Mouse (Mus musculus): ENCODE results near the gene Gdf15.

Gene Gdf15

DNA sequence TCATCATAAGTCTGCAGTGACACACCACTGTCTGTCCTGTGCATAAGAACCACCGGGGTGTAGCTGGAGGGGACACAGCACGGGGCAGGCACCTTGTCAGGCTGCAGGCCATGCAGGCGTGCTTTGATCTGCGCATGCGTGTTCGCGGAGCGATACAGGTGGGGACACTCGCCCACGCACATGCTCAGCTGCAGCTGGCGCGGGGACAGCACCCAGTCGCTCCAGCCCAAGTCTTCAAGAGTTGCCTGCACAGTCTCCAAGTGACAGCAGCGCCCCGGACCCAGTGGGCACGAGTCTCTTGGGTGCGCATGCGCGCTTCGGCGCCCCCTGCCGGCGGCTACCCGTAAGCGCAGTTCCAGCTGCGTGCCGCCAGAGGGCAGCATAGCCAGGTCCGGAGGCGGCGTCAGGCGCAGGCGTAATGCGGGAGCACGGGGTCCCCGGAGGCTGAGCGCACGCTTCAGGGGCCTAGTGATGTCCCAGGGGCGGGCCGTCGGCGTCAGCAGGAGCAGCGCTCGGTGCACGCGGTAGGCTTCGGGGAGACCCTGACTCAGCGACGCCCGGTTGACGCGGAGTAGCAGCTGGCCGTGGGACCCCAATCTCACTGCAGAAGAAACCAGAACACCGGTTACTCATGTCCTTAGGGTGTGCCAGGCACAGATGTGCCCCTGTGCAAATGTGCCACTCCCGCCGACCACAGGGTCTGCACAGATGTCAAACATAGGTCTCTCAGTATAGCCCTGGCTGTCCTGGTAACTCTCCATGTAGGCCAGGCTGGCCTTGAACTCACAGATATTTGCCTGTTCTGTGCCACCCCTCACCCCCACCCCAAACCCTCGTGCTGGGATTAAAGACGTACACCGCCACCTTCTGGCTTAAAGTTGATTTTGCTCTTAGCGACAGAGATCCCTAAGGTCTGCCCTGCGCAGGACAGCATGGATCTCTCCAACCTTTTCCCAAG lies 2.4 kb downstream of the Gdf15 start:
- peak; percentile 94 for DNase-seq (ENCODE audit: low read depth, low spot score)

DNA sequence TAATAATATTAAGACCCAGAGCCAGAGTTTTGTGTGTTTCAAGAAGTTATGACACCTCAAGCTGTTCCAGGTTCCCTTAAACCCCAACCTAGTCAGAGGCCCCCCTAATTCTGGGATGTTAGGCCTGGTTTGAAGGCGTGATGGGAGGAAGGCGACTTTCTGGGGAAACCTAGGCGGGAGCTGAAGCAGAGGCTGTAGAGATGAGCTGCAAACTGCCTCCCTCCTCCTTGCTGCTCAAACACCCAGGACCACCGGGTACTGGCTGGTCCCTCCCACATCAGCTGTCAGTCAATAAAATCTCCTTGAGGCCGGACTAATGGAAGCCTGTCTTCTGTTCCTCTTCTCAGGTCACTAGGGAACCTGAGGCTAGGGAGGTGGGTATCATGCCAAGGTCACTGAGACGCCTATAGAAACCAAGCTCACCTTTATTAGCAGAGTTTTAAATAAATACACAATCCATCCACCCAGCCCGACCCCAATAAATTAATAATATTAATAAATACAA lies 3.2 kb downstream of the Gdf15 start:
- DNase-seq (ENCODE audit: low read depth, low spot score) = no peak

GRCm38 (mm10) chr8:70627041-70627440 lies 5.2 kb downstream of the Gdf15 start:
- no peak for DNase-seq (ENCODE audit: low read depth, low spot score)

- DNase-seq (ENCODE audit: low read depth, low spot score) = peak; percentile 72
Observed at GRCm38 (mm10) chr8:70625104-70625503, 7.2 kb downstream of the Gdf15 start.

DNA sequence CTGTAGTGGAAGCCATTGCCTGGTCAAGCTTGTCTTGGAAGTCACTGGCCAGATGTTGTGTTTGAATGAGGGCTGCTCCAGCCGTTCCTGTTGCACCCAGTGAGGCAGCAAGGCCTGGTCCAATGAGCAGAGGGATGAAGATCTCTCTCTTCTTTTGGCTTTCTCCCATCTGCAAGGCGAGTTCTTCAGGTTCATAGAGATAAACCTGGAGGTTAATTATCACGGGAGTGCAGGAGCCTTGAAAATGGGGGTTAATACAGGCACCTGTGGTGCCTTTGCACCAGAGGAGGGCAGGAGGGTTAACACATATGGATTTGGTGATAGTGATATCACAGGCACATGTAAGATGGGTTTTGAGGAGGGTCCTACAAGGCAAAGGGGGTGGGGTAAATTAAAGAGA lies 10.0 kb downstream of the Gdf15 start:
- DNase-seq (ENCODE audit: low read depth, low spot score) = no peak

DNA sequence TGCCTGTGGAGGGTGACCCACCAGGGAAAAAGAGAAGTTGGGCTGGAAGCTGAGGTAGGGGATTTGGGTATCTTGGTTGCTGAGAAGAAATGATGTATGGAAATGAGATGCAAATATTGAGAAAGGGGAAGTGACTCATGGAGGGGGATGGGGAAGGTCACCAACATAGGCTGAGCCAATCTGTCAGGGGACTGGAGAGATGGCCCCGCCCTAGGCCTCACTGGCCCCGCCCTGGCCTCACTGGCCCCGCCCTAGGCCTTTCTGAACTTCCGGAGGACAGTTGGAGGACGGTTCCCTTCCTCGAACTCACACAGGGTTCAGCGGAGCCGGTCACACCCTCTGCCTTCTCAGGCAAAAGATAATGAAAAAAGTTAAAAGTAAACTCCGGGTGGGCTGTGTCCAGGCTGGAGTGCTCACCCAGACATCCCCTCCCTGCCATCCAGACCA lies 13.3 kb downstream of the Gdf15 start:
- peak; percentile 55 for DNase-seq (ENCODE audit: low read depth, low spot score)

DNA sequence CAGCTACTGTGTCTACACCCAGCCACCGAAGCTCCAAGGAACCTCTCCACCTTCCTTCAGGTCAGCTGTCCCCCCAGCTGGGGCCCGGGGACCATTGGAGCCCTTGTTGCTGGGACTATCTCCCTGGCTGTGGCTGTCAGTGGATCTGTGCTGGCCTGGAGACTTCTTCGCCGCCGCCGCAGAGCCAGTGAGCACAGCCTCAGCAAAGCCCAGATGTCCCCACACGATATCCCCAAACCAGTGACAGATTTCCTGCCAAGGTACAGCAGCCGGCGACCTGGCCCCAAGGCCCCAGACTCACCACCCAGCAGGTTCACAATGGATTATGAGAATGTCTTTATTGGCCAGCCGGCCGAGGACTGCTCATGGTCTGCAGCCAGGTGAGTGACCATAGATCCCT lies 14.3 kb downstream of the Gdf15 start:
- no peak for DNase-seq (ENCODE audit: low read depth, low spot score)

DNA sequence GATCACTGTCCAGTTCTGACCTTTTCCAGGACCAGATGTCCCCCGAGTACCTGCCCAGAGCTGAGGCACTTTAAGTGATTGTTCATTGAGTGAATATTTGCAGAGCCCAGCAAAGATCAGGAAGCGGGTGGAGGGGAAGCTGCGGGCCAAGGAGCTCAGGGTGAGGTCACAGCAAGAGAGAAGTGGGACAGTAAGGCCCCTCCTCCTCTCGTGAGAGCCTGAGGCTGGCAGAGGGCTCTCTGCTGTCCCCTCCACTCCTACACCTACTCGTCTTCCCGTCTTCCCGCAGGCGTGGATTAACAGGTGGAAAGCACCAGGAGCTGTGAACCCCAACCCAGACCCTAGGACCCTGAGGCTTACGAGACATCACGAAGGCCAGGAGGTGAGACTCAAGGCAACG lies 15.6 kb downstream of the Gdf15 start:
- DNase-seq (ENCODE audit: low read depth, low spot score) = no peak

DNA sequence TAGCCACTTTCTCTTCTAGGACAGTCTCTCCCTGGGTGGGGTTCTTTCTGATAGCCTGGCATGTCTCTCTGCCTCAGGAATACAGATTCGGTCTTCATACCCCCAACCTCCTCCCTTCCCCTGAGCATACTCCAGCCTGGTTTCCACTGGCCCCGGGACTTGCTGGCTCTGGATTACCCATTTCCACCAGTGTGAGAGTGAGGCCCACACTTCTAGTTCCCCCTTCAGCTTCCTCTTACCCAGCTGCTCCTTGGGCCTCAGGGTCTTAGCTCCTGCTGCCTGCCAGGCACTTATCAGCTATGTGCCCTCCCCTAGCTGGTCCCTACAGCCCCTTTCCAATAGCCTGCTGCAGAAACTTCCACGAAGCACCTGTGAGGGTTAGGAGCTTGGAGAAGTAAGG lies 16.4 kb downstream of the Gdf15 start, which contains the start of gene Lrrc25:
Gene Lrrc25, plus strand, starts transcription at position 262 of the 400 bp plus-strand sequence.
- no peak for DNase-seq (ENCODE audit: low read depth, low spot score)

DNA sequence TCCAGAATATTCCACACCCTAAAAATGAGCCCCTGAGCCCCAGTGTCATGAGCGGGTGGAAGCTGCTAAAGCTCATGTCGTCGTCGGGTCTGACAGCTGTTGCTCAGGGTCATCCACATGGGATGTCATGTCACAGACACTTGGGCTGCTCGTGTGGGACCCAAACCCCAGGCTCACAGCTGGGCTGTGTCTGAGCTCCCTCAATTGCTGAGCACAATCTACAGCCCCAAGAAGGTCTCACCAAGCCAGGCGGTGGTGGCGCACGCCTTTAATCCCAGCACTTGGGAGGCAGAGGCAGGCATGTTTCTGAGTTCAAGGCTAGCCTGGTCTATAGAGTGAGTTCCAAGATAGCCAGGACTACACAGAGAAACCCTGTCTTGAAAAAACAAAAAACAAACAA lies 17.0 kb downstream of the Gdf15 start:
- DNase-seq (ENCODE audit: low read depth, low spot score) = no peak

- no peak for DNase-seq (ENCODE audit: low read depth, low spot score)
Observed at GRCm38 (mm10) chr8:70614469-70614868, 17.8 kb downstream of the Gdf15 start.

DNA sequence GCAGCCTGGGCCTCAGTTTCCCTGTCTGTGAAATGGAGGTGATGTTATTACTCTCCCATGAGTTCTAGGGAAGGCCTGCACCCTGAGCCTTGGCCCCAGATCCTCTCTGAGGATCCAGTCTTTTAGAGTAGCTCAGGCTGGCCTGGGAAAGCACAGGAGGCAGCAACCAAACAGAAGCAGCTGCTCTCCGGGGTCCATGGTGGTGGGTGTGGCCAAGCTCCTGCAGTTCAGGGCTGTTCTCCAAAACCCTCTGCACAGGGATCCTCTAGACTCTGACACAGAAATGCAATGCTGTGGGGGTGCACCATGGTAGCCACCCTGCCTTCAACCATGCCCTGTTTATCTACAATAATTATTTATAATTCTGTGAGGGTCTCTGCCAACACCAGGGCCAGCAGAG lies 18.5 kb downstream of the Gdf15 start:
- DNase-seq (ENCODE audit: low read depth, low spot score) = no peak

GRCm38 (mm10) chr8:70611849-70612248 lies 20.4 kb downstream of the Gdf15 start:
- DNase-seq (ENCODE audit: low read depth, low spot score) = peak; percentile 90

DNA sequence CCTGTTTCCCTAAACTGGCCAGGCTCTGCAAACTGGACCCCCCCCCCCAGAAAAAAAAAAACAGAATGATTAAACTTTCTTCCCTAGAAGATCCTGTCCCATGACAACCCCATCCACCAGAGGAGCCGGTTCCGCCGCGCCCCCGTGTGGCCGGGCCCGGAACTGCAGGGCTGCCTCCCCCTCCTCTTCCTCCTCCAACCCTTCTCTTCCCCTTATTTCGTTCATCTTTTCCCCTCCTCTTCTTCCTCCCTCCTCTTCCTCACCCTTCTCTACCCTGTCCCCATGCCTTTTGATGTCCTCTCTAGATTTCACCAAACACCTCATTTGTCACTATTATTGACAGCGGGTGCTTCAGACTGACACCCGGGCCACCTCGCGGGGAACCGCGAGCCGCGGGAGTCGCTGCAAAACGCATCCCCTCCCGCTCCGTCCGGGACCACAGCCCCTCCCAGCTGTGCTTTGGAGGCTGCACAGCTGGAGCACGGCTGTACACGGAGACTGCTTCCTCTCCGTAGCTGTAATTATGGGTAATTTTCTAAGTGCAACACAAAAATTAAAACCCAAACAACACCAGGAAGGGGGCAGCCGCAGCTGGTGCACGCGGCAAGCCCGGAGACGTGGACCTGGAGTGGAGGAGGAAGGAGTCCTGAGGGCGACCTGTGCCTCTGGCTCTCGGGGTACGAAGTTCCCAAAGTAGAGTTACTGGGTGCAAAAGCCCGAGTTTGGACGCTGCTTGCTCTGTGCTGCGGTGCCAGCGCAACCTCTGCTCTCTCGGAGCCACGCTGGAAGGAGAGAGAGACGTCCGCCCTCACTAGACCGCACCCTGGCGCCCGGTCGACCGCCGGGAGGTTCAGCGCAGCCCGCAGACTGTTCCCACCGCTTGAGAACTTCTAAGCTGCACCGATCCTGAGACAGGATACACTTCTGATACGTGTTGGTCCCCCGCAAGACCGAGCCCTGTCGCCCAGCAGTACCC lies 21.2 kb downstream of the Gdf15 start:
- peak; percentile 88 for DNase-seq (ENCODE audit: low read depth, low spot score)

GRCm38 (mm10) chr8:70609849-70610795 lies 22.1 kb downstream of the Gdf15 start:
- peak; percentile 97 for DNase-seq (ENCODE audit: low read depth, low spot score)

DNA sequence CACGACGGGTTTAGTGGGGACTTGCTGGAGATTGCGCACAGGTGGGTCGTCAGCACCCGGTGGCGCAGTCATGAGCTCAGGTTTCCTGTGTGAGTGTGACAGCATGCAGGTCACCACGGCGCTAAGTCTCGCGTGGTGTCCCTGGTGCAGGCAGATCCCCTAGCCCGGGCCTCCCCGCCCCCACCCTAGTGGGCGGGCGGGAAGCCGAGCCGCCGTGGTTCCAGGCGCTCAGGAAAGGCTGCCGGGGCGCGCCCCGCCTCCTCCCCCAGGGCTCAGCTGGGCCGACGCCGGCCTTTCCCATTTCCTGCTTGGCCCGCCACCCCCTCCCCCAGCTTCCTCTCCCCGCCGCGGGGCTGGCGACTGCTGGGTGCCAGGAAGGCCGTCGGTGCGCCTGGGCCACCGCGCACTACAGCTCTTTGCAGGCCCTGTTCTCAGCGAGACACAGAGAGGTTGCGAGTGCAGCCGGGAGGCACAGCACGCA lies 22.8 kb downstream of the Gdf15 start:
- peak; percentile 97 for DNase-seq (ENCODE audit: low read depth, low spot score)

- no peak for DNase-seq (ENCODE audit: low read depth, low spot score)
Observed at GRCm38 (mm10) chr8:70608749-70609367, 23.4 kb downstream of the Gdf15 start, which contains the start of gene Ssbp4. TSS of gene Ssbp4 (minus strand) at chr8:70608872.

DNA sequence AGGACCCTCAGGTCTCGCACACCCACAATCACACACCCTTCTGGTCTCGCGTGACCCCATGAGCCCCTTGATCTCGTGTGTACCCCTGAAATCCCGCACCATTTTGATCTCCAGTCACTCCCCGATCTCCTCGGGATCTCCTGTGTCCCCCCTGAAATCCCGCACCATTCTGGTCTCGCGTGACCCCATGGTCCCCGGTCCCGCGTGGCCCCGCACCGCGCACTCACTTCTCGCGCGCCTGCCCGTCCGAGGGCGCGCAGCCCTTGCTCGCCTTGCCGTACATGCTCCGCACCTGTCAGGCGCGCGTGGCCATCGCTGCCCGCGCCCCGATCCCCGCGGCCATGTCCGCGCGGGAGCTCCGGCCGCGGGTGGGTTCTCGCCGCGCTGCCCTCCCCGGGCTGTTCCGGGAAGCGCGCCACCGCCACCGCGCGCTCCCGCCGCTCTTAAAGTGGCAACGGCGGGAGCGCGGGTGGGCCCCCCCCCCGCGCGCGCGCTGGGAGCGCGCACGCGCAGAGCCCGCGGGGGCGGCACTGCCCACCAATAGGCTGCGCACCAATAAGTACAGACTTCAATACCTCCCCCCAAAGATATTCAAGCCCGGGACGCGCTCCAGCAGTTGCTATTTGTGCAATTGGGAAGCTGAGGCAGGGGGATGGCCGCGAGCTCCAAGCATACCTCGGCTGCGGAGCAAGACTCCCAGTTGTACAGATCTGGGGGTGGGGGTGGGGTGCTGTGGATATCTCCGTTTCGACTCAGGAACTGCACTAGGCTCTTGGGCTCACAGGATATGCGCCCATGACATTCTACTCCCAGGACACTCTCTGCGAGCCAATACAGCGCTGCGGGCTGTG lies 24.1 kb downstream of the Gdf15 start:
- DNase-seq (ENCODE audit: low read depth, low spot score) = peak; percentile 76

GRCm38 (mm10) chr8:70607603-70607897 lies 24.7 kb downstream of the Gdf15 start:
- no peak for DNase-seq (ENCODE audit: low read depth, low spot score)

Data from CD4-positive helper T cell, adult 2 months (primary cell).